Mouse (Mus musculus): ENCODE measurements at regions not wholly inside any gene's neighbourhood (a gene's known extent, or its start where the extent isn't known, plus 50 kb on each side); places are given as distances from the start of the nearest gene placed in this dataset.
"Not testable (repeated sequence)": the region's sequence is repeated elsewhere in the genome, so short reads cannot be mapped to it uniquely, and the experiment has no call there.

DNA sequence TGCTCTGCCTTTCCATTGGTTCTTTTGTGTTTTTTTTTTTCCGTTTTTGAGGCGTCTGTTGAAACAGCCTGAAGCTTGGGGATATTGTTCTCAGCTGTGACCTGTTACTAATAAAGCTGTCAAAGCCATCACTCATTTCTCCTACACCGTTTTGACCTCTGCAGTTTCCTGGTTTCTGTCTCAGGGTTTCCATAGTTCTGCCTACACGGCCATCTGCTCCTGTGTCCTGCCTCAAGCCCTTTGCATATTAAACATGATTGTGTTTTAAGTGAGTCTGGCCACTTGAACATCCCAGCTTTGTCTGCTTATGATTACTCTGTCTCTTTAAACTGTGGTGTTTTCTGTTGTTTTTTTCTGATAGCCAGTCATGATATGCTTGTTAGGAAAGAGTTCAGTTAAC lies 114.1 kb upstream of the Commd3 start:
- no peak for DNase-seq (ENCODE audit: low spot score)
- H3K27ac ChIP-seq: no peak overlapping the region
- peaks cover 8% of the 10 kb centered on the region; the same call in 1 of the 2 replicates for H3K4me1 ChIP-seq (replicated peaks)
- no peaks in the 10 kb centered on the region for H3K27me3 ChIP-seq (ENCODE audit: insufficient read depth, poor library complexity, severe bottlenecking)
- 39% methylated on average over 4 of the region's 4 CpGs for WGBS
- H3K9me3 ChIP-seq: no peaks in the 10 kb centered on the region
- H3K36me3 ChIP-seq: no peaks in the 10 kb centered on the region
- H3K4me3 ChIP-seq: no peak overlapping the region

DNA sequence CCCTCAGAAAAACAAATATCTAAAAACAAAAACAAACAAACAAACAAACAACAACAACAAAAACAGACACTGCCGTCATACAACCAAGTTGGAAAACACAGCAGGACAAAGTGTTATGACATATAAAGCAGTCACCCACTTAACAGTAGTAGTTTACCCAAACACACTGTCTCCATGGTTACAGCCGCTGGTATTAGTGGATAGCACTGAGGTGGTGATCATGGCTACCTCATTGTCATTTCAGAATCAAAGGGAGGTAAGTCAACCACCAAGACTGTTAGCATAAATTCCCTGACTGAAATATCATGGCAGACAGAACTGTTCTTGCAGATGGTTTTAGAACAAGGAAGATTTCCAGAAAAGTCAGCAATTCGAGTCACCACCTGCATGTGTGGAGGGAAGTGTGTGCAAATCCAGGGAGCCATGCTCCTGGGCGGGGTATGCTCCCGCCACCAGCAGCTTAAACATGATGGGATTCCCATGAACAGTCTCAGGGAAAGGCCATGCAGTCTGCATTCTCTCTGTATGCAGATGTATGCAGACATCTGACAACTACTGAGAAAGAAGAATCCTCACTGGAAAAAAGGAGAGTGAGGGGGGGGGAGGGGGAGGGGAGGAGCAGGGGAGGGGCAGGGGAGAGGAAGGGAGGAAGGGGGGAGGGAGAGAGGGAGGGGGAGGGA lies 124.1 kb upstream of the Commd3 start:
- DNase-seq (ENCODE audit: low spot score): no peak
- H3K9me3 ChIP-seq: no peaks in the 10 kb centered on the region
- WGBS: 75% methylated on average over 5 of the region's 5 CpGs
- H3K27me3 ChIP-seq (ENCODE audit: insufficient read depth, poor library complexity, severe bottlenecking): no peaks in the 10 kb centered on the region
- no peak overlapping the region for H3K4me3 ChIP-seq
- no peaks in the 10 kb centered on the region for H3K36me3 ChIP-seq
- H3K4me1 ChIP-seq (replicated peaks): 0 out of 2 replicates have a peak, but pooled peaks cover 2% of the 10 kb centered on the region
- H3K27ac ChIP-seq: no peak overlapping the region

DNA sequence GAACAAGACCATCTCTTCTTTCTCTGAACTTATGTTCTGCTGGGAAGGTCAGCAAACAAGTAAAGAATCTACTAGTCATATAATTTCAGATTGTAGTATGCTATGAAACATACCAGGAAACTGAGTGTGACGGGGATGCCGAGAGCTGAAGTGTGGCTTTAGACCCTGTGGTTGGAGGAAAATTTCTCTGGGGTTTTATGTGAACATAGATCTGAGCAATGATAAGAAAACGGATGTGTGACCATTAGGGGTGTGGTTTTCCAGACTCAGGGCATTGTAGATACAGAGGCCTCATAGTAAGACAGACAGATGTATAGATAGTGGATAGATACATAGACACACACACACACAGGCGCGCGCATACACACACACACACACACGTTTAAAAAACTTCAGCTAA lies 131.8 kb upstream of the Dnajc1 start:
- no peak overlapping the region for H3K4me3 ChIP-seq
- no peaks in the 10 kb centered on the region for H3K4me1 ChIP-seq (replicated peaks)
- 91% methylated on average over 7 of the region's 7 CpGs for WGBS
- H3K27ac ChIP-seq: no peak overlapping the region
- no peaks in the 10 kb centered on the region for H3K36me3 ChIP-seq
- no peaks in the 10 kb centered on the region for H3K27me3 ChIP-seq (ENCODE audit: insufficient read depth, poor library complexity, severe bottlenecking)
- H3K9me3 ChIP-seq: 0 out of 2 replicates have a peak, but pooled peaks cover 3% of the 10 kb centered on the region
- no peak for DNase-seq (ENCODE audit: low spot score)

DNA sequence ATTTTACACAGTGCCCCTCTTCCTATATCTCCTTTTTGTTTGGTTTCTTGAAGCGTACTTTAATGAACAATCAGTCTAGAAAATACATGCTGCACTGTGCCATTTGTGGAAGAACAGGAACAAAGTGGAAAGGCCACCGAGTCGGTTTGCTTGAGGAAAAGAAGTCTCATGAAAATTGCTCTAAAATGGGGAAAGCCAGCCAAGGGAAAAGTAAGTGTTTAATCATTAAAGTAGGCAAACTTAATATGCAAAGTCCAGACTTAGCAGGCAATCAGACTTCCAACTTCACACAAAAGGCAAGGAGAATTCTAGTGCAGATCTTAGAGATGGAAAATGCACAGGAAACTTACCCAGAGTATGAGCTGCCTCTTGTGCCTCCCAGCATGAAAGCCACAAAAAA lies 131.3 kb upstream of the Dnajc1 start:
- Histone ChIP-seq H3K36me3 (no peaks in the 10 kb centered on the region), H3K4me1 (replicated peaks) (no peaks in the 10 kb centered on the region), H3K27me3 (ENCODE audit: insufficient read depth, poor library complexity, severe bottlenecking) (no peaks in the 10 kb centered on the region), H3K9me3 (0 out of 2 replicates have a peak, but pooled peaks cover 3% of the 10 kb centered on the region), H3K4me3 (no peak overlapping the region), H3K27ac (no peak overlapping the region)
- DNase-seq (ENCODE audit: low spot score): no peak
- 80% methylated on average over 3 of the region's 3 CpGs for WGBS

DNA sequence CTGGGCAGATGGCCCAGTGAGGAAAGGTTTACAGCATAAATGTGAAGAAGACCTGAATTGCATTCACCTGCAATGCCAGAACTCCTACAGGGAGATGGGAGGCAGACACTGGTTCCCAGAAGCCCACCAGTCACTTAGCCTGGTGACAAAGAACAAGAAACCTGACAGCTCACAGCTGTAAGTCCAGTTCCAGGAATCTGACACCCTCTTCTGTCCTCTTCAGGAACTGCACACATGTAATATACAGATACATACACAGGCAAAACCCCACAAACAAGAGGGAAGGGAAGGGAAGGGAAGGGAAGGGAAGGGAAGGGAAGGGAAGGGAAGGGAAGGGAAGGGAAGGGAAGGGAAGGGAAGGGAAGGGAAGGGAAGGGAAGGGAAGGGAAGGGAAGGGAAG lies 120.8 kb upstream of the Dnajc1 start:
- no peaks in the 10 kb centered on the region for H3K9me3 ChIP-seq
- no peaks in the 10 kb centered on the region for H3K4me1 ChIP-seq (replicated peaks)
- DNase-seq (ENCODE audit: low spot score): no peak
- H3K4me3 ChIP-seq: no peak overlapping the region
- H3K27me3 ChIP-seq (ENCODE audit: insufficient read depth, poor library complexity, severe bottlenecking): no peaks in the 10 kb centered on the region
- no peaks in the 10 kb centered on the region for H3K36me3 ChIP-seq
- H3K27ac ChIP-seq: no peak overlapping the region

DNA sequence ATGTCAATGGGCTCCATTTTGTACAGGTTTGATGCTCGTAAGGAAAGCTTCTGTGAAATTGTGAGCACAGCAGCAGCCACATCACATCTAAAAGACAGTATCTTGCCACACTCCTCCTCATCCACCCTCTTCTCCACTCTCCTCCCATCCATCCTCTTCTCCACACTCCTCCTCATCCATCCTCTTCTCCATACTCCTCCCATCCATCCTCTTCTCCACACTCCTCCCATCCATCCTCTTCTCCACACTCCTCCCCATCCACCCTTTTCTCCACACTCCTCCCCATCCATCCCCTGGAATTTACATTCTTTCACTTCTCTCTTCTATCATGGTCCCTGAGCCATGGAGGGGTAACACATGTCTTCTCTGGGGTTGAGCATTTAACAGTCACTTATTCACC lies 116.7 kb upstream of the Dnajc1 start:
- DNase-seq (ENCODE audit: low spot score): no peak
- Histone ChIP-seq H3K4me1 (replicated peaks) (no peaks in the 10 kb centered on the region), H3K9me3 (no peaks in the 10 kb centered on the region), H3K27ac (no peak overlapping the region), H3K4me3 (no peak overlapping the region), H3K36me3 (no peaks in the 10 kb centered on the region), H3K27me3 (ENCODE audit: insufficient read depth, poor library complexity, severe bottlenecking) (no peaks in the 10 kb centered on the region)
- WGBS: 91% methylated on average over 1 of the region's 1 CpGs

DNA sequence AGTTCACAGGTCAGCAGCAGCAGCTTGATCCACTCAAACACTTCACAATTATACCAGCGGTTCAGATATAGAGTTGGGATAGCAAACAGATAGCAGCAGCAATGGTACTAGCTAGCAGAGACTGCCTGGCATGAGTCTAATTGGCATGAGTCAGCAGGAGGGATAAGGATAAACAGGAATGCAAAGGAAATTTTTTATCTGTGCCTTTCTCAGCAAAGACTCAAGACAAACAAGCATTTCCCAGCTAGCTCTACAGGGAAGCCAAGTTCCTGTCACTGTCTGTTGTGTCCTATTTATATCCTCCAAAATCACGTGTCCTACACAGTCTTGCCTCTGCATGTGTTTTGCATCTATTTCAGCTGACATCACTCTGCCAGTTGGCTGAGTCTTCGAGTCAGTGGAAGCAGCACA lies 80.7 kb upstream of the Dnajc1 start:
- WGBS: 76% methylated on average over 3 of the region's 3 CpGs
- H3K27ac ChIP-seq: no peak overlapping the region
- DNase-seq (ENCODE audit: low spot score): no peak

DNA sequence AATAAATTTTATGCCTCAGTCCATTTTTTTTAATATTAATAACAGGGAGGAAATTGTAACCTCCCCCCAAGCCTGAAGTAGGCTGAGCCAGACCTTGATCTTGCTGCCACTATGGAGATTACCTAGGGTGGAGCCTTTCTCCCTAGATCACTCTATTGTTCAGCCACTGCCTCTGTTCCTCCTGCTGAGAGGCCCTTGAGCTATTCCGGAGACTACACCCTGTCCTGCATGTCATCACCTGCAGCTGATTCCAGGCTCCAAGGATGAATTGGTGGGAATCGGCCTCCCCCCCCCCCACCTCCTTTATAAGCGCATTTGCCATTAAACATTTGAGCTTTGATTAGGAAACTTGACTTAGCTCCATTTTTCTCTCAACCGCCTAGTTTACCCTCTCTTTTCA lies 68.3 kb upstream of the Dnajc1 start:
- H3K4me3 ChIP-seq: no peak overlapping the region
- 88% methylated on average over 4 of the region's 4 CpGs for WGBS

More for the DNA sequence above, 80.7 kb upstream of the Dnajc1 start:
- no peaks in the 10 kb centered on the region for H3K4me1 ChIP-seq (replicated peaks)
- H3K27me3 ChIP-seq (ENCODE audit: insufficient read depth, poor library complexity, severe bottlenecking): no peaks in the 10 kb centered on the region
- H3K9me3 ChIP-seq: no peaks in the 10 kb centered on the region
- no peaks in the 10 kb centered on the region for H3K36me3 ChIP-seq
- H3K4me3 ChIP-seq: no peak overlapping the region

DNA sequence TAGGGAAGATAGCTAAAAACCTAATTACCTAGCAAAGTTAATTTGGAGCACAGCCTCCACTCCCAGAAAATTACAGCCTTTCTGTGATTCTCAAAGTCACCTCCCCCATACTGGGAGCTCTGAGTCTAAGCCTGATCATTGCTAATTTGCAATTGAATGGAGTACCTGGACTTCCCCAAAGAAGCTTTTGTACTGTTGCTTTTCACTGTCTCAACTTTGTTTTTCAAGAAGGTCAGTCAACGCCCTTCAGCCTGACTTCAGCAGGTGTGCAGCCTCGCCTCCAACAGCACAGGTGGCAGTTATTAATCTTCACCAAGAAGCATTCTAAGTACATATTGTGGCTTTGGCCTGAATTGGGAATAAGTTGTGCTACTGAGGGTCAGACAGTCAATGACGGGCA lies 67.7 kb upstream of the Dnajc1 start:
- H3K36me3 ChIP-seq; H3K27me3 ChIP-seq (ENCODE audit: insufficient read depth, poor library complexity, severe bottlenecking); DNase-seq (ENCODE audit: low spot score); H3K4me1 ChIP-seq (replicated peaks); H3K4me3 ChIP-seq; H3K27ac ChIP-seq: not testable (repeated sequence)
- H3K9me3 ChIP-seq: peaks cover 27% of the 10 kb centered on the region
- WGBS: 85% methylated on average over 3 of the region's 3 CpGs

More for the DNA sequence above, 68.3 kb upstream of the Dnajc1 start:
- Histone ChIP-seq H3K36me3 (no peaks in the 10 kb centered on the region), H3K9me3 (peaks cover 27% of the 10 kb centered on the region), H3K27ac (no peak overlapping the region), H3K27me3 (ENCODE audit: insufficient read depth, poor library complexity, severe bottlenecking) (no peaks in the 10 kb centered on the region), H3K4me1 (replicated peaks) (no peaks in the 10 kb centered on the region)
- no peak for DNase-seq (ENCODE audit: low spot score)

DNA sequence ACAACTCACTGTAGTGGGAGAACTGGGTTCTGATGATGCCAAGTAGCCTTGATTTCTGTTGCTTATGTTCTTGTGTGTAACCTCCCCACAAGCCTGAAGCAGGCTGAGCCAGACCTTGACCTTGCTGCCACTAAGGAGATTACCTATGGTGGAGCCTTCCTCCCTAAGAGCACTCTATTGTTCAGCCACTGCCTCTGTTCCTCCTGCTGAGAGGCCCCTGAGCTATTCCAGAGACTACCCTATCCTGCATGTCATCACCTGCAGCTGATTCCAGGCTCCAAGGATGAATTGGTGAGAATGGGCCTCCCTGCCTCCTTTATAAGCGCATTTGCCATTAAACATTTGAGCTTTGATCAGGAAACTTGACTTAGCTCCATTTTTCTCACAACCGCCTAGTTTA lies 60.8 kb upstream of the Dnajc1 start:
- H3K4me3 ChIP-seq; H3K36me3 ChIP-seq; H3K27me3 ChIP-seq (ENCODE audit: insufficient read depth, poor library complexity, severe bottlenecking); H3K27ac ChIP-seq; DNase-seq (ENCODE audit: low spot score); H3K4me1 ChIP-seq (replicated peaks): not testable (repeated sequence)
- H3K9me3 ChIP-seq: peaks cover 15% of the 10 kb centered on the region
- WGBS: 32% methylated on average over 2 of the region's 2 CpGs

DNA sequence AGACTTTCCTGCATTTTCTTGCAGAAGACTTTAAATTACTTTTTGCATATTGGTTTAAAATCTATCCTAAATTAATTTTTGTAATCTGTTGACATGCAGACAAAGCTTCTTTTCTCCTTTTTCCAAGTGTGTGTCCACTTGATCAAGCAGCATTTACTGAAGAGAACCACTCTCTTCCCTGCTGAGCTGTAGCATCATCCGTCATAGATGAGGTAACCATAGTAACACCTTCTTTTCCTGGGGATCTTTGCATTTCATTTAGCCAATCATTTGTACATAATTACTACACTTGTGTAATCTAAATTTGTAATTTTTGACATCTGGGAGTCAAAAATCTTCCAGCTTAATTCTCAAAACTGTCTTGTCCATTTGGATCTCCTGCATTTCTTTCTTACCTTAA lies 53.2 kb upstream of the Dnajc1 start:
- Histone ChIP-seq H3K36me3 (no peaks in the 10 kb centered on the region), H3K4me3 (no peak overlapping the region), H3K27ac (no peak overlapping the region), H3K4me1 (replicated peaks) (peaks cover 6% of the 10 kb centered on the region; the same call in 1 of the 2 replicates), H3K9me3 (no peaks in the 10 kb centered on the region), H3K27me3 (ENCODE audit: insufficient read depth, poor library complexity, severe bottlenecking) (no peaks in the 10 kb centered on the region)
- no peak for DNase-seq (ENCODE audit: low spot score)
- WGBS: 51% methylated on average over 1 of the region's 1 CpGs

Measured in hindbrain, embryonic 10.5 days (tissue).